Mouse (Mus musculus): ENCODE measurements around the gene Siah2.

DNA sequence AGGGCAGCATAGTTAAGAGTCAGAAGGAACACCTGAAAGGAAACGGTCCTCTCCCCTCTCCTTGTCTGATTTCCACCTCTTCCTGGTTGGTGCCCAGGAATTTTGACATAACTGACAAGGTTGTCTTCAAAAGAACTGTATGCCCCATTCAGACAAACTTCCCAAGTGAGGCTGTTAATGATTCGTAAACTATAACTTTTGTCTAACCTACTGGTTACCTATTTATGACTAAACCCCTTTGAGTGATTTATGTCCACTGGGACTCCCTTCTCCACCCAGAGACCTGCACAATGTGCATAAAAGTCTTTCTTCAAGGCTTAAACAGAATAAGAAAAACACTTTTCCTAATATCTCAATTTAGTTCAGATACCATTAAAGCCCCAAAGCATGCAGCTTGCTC is 45.0 kb downstream of the Siah2 start:
- TF ChIP-seq POLR2A (IDR thresholded peaks at IDR 0.05; ENCODE audit: low read depth, low read length) = no peak
- no peak for TF ChIP-seq CTCF (IDR thresholded peaks at IDR 0.05; ENCODE audit: extremely low read depth, insufficient read length, insufficient replicate concordance, low read depth, low read length)

All from small intestine, adult 2 months (tissue).